Mouse (Mus musculus) MEL (cell line): ENCODE results near the gene Nsfl1c. TPM values are rescaled to one million over a fixed set of nuclear protein-coding genes. Genes with fewer than 3 reads are reported as not detected.

ENCODE experiments used
- DNase-seq: peaks from one replicate; pipeline ENCODE4 v3.0.0; 2011; ENCODE audit warnings: low read depth, low spot score
- H3K27ac ChIP-seq: 2 replicates; pipeline ENCODE4 v1.5.1; 2012; ENCODE audit warnings: low read depth, mild to moderate bottlenecking, control low read depth, low read length, moderate library complexity; ENCODE audit not compliant: control insufficient read depth
- H3K27me3 ChIP-seq, 2 experiments: fragments of 150-350 bp in 1 of 2; sonication (generic) in 1 of 2; 2 replicates each; pipeline ENCODE4 v1.6.1; 2012; ENCODE audit warnings: low read length in 2 of 2, mild to moderate bottlenecking in 2 of 2, improper control_type of control experiment in 1 of 2, moderate library complexity in 1 of 2; ENCODE audit not compliant: insufficient read depth in 2 of 2, control insufficient read depth in 1 of 2
- H3K36me3 ChIP-seq, 2 experiments: 2 replicates each; pipeline ENCODE4 v1.6.1; 2012 to 2014; ENCODE audit warnings: low read length in 2 of 2, improper control_type of control experiment in 1 of 2, inconsistent platforms in 1 of 2, mild to moderate bottlenecking in 1 of 2; ENCODE audit not compliant: insufficient read depth in 2 of 2, control insufficient read depth in 1 of 2
- H3K4me1 ChIP-seq, 2 experiments: fragments of 150-350 bp in 1 of 2; sonication (generic) in 1 of 2; 2 replicates each; pipeline ENCODE4 v1.6.1; 2012; ENCODE audit warnings: low read length in 2 of 2, improper control_type of control experiment in 1 of 2, mild to moderate bottlenecking in 1 of 2; ENCODE audit not compliant: insufficient read depth in 2 of 2, control insufficient read depth in 1 of 2
- H3K4me3 ChIP-seq, 2 experiments: fragments of 150-350 bp in 1 of 2; sonication (generic) in 1 of 2; 2 replicates each; pipeline ENCODE4 v1.5.1; 2012; ENCODE audit warnings: low read depth in 2 of 2, low read length in 2 of 2, mild to moderate bottlenecking in 2 of 2, moderate library complexity in 2 of 2, control low read depth in 1 of 2, improper control_type of control experiment in 1 of 2; ENCODE audit not compliant: control insufficient read depth in 1 of 2, insufficient read depth in 1 of 2
- H3K79me2 ChIP-seq: 2 replicates; pipeline ENCODE4 v1.6.1; 2012; ENCODE audit warnings: mild to moderate bottlenecking, low read length, moderate library complexity; ENCODE audit not compliant: control insufficient read depth, poor library complexity, insufficient read depth
- H3K9ac ChIP-seq: 2 replicates; pipeline ENCODE4 v1.6.1; 2012; ENCODE audit warnings: low read depth, mild to moderate bottlenecking, control low read depth, low read length, moderate library complexity; ENCODE audit not compliant: control insufficient read depth, poor library complexity, severe bottlenecking
- H3K9me3 ChIP-seq: fragments of 150-350 bp; sonication (generic); replicated peaks from 2 replicates; pipeline ENCODE4 v1.6.1; 2012; ENCODE audit warnings: mild to moderate bottlenecking, low read length, improper control_type of control experiment, moderate library complexity; ENCODE audit not compliant: insufficient read depth
- BHLHE40 ChIP-seq: IDR thresholded peaks from 2 replicates; pipeline ENCODE4 v1.6.1; 2012; ENCODE audit warnings: low read depth, mild to moderate bottlenecking, inconsistent platforms, low read length, improper control_type of control experiment, borderline replicate concordance
- polyA plus RNA-seq, 2 experiments: library from polyadenylated mRNA; stranded (reverse) in 1 of 2; unstranded in 1 of 2; fragments of >175 nt in 1 of 2; fragments of >200 nt in 1 of 2; gene quantifications; 2 replicates each; pipeline versions ENCODE4 v1.2.1 to v1.2.4; 2012; ENCODE audit warnings: low replicate concordance in 2 of 2, low read depth in 1 of 2; ENCODE audit not compliant: insufficient read length in 2 of 2, insufficient read depth in 1 of 2, missing spikeins in 1 of 2
- total RNA-seq: library from RNA; depleted of rRNA; stranded (reverse); fragments of 300-350 nt; gene quantifications from 2 replicates; pipeline ENCODE4 v1.2.3, GENCODE M21; 2012; rRNA removed

Nsfl1c gene
- total and polyA plus RNA-seq, 3 experiments, result 182 to 394 (median 260) TPM

DNA sequence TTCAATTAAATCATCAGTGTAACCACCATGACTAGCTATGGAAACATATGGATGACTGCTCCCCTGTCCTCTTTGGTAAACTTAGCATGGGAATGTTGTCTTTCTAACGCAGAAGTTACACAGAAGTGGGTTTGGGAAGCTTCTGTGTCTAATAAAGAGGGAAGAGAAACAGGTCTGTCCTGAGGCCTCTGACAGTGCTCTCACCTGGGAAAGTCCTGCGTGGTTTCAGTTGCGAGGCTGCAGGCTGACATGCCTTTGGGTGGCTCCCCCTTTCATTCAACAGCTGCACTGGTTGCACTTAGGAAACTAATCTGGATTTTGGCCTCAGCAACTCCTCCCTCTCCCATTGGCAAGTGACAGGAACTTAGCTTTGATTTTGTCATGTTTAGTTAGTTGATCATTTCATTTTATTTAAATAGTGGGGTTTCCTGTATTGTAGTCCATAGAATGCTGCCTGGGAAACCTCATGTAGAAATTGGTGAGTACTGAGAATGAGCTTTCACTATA lies 55.7 kb downstream of the Nsfl1c start:
- Histone ChIP-seq H3K9me3 (no peaks in the 10 kb centered on the region), H3K4me1 (peaks cover 6 to 18% of the 10 kb centered on the region in 2 experiments; a peak in 3 of 4 replicates), H3K36me3 (peaks cover 5 to 17% of the 10 kb centered on the region in 2 experiments)
- TF ChIP-seq BHLHE40, result no peak
- TF ChIP-seq, all 39 proteins: peak for 0
- Histone ChIP-seq H3K27me3 (no peaks in the 10 kb centered on the region), H3K79me2 (peaks cover 18% of the 10 kb centered on the region), H3K27ac (no peak overlapping the region), H3K4me3 (no peak overlapping the region), H3K9ac (no peak overlapping the region)
- DNase-seq, result no peak

Other genes with a start within 250 kb of the Nsfl1c start
- gene 4921509C19Rik, start 18.0 kb upstream of the Nsfl1c start, total RNA-seq, result not detected in 2 replicates
- gene 4921509C19Rik, start 18.0 kb upstream of the Nsfl1c start, polyA plus RNA-seq, result not detected
- 26.2 and 33.0 TPM in 2 replicates for gene Fkbp1a, start 48.3 kb downstream of the Nsfl1c start, total RNA-seq
- gene Fkbp1a, start 48.3 kb downstream of the Nsfl1c start, polyA plus RNA-seq, result 1,000 to 10,000 TPM in 1 of 2 experiments, 100 to 1,000 TPM in 1; 304 to 1,080 TPM
- gene Sdcbp2, start 78.4 kb downstream of the Nsfl1c start, total RNA-seq, result not detected in 2 replicates
- under 1 TPM in 1 of 2 experiments, not detected in 1; 0.25 TPM for gene Sdcbp2, start 78.4 kb downstream of the Nsfl1c start, polyA plus RNA-seq
- gene Snph, start 138.4 kb downstream of the Nsfl1c start, total RNA-seq, result not detected in 2 replicates
- gene Snph, start 138.4 kb downstream of the Nsfl1c start, polyA plus RNA-seq, result not detected
- gene Rad21l, start 174.4 kb downstream of the Nsfl1c start, total RNA-seq, result not detected in 2 replicates
- not detected for gene Rad21l, start 174.4 kb downstream of the Nsfl1c start, polyA plus RNA-seq
- gene Tmem74b, start 207.8 kb downstream of the Nsfl1c start, total RNA-seq, result not detected in 2 replicates
- gene Tmem74b, start 207.8 kb downstream of the Nsfl1c start, polyA plus RNA-seq, result not detected